Mouse (Mus musculus) hindbrain, embryonic 11.5 days (tissue): ENCODE measurements around the gene Cnih2. TPM values are rescaled to one million over a fixed set of nuclear protein-coding genes. Genes with fewer than 3 reads are reported as not detected.
A peak's percentile ranks its signal among the peaks of the same experiment; 100 is the strongest.

Source experiments
- ATAC-seq: fragments of 200-750 bp; cut with Nextera tagmentation; 2 replicates; pipeline ENCODE4 v1.8.0; 2017; ENCODE audit warnings: mild to moderate bottlenecking, moderate TSS enrichment, moderate library complexity; ENCODE audit not compliant: low FRiP score
- DNase-seq: peaks from one replicate; pipeline ENCODE4 v3.0.0-alpha.2; 2015; ENCODE audit warnings: low spot score
- H3K27ac ChIP-seq: fragments of 300-500 bp; sonication (generic); 2 replicates; pipeline ENCODE4 v1.5.1; 2014; ENCODE audit warnings: mild to moderate bottlenecking, low read depth, low read length
- H3K27me3 ChIP-seq: fragments of 300-500 bp; sonication (generic); 2 replicates; pipeline ENCODE4 v1.6.1; 2014; ENCODE audit warnings: mild to moderate bottlenecking, low read length, moderate library complexity, mixed read lengths; ENCODE audit not compliant: control insufficient read depth, insufficient read depth
- H3K36me3 ChIP-seq: fragments of 300-500 bp; sonication (generic); 2 replicates; pipeline ENCODE4 v1.6.1; 2014; ENCODE audit warnings: mild to moderate bottlenecking, low read length, moderate library complexity, mixed read lengths; ENCODE audit not compliant: control insufficient read depth, insufficient read depth
- H3K4me1 ChIP-seq: fragments of 300-500 bp; sonication (generic); replicated peaks from 2 replicates; pipeline ENCODE4 v1.6.1; 2014; ENCODE audit warnings: low read length, mixed read lengths; ENCODE audit not compliant: control insufficient read depth, insufficient read depth
- H3K4me2 ChIP-seq: fragments of 300-500 bp; sonication (generic); replicated peaks from 2 replicates; pipeline ENCODE4 v1.6.1; 2014; ENCODE audit warnings: mild to moderate bottlenecking, low read depth, low read length
- H3K4me3 ChIP-seq: fragments of 300-500 bp; sonication (generic); 2 replicates; pipeline ENCODE4 v1.5.1; 2014; ENCODE audit warnings: low read depth, low read length
- H3K9ac ChIP-seq: fragments of 300-500 bp; sonication (generic); 2 replicates; pipeline ENCODE4 v1.6.1; 2014; ENCODE audit warnings: low read depth, low read length
- H3K9me3 ChIP-seq: fragments of 300-500 bp; sonication (generic); 2 replicates; pipeline ENCODE4 v1.6.1; 2016; ENCODE audit warnings: low read length; ENCODE audit not compliant: control insufficient read depth
- WGBS: fragments of 180-500 bp; shearing (Covaris S2); extraction: QIAGEN DNeasy Blood & Tissue Kit; methylation state at CpG from one replicate; pipeline ENCODE4 v1.1.7; 2014; 5-methylcytosine and 5-hydroxymethylcytosine counted together
- polyA plus RNA-seq: library from polyadenylated mRNA; unstranded; fragments of >200 nt; fragmentation: Nextera tagmentation; extraction: Ambion mirVana; gene quantifications from 2 replicates; pipeline ENCODE4 v1.2.1, GENCODE M21; 2014

Gene Cnih2
- polyA plus RNA-seq, 1 experiment from 2014 or later = 128 TPM

- Histone ChIP-seq H3K9me3 (no peaks in the 10 kb centered on the region), H3K4me2 (peak overlapping the region; percentile 94), H3K27me3 (no peaks in the 10 kb centered on the region), H3K4me1 (peaks cover 24% of the 10 kb centered on the region), H3K27ac (peak overlapping the region; percentile 75), H3K9ac (peak overlapping the region; percentile 86), H3K36me3 (peaks cover 4% of the 10 kb centered on the region; the same call in 1 of the 2 replicates), H3K4me3 (peak overlapping the region; percentile 69)
- DNase-seq (peak; percentile 61), ATAC-seq (peak; percentile 33)
- 4% methylated on average over 24 of the region's 31 CpGs for WGBS
Observed at GRCm38 (mm10) chr19:5097521-5098362, 579 bp downstream of the Cnih2 start.

DNA sequence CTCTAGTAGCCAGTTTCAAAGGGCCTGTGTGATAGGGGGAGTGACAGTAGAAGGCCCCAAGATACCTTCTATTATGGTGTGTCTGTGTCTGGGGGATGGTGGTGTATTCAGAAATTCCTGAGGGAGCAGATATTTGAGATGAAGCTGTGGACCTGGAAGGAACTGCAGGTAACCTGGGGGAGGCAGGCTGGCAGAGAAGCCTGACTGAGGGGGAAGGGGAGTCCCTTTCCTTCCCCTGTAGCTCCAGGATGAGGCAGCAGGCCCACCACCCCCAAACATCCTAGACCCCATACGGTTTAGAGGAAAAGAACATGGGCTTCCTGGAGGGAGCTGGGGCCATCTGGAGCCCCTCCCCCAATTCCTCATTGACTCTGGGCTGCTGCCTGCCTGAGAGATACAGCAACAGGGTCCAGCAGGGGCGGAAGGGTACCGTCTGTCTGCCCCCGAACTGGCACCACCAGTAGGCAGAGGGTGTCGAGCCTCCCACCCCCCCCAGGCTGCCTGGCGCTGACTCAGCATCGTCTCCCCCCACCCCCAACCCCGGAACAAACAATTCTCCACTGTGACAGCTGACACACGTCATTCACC lies 2.3 kb downstream of the Cnih2 start:
- Histone ChIP-seq H3K9me3 (no peaks in the 10 kb centered on the region), H3K27ac (0 out of 2 replicates have a peak overlapping the region, but pooled peaks have one; percentile 75), H3K4me1 (peaks cover 24% of the 10 kb centered on the region), H3K36me3 (peaks cover 4% of the 10 kb centered on the region; the same call in 1 of the 2 replicates), H3K9ac (peak overlapping the region; percentile 86), H3K27me3 (no peaks in the 10 kb centered on the region), H3K4me2 (peak overlapping the region; percentile 94), H3K4me3 (peak overlapping the region; percentile 69)
- WGBS = 7% methylated on average over 9 of the region's 9 CpGs
- ATAC-seq (no peak), DNase-seq (peak; percentile 44)

DNA sequence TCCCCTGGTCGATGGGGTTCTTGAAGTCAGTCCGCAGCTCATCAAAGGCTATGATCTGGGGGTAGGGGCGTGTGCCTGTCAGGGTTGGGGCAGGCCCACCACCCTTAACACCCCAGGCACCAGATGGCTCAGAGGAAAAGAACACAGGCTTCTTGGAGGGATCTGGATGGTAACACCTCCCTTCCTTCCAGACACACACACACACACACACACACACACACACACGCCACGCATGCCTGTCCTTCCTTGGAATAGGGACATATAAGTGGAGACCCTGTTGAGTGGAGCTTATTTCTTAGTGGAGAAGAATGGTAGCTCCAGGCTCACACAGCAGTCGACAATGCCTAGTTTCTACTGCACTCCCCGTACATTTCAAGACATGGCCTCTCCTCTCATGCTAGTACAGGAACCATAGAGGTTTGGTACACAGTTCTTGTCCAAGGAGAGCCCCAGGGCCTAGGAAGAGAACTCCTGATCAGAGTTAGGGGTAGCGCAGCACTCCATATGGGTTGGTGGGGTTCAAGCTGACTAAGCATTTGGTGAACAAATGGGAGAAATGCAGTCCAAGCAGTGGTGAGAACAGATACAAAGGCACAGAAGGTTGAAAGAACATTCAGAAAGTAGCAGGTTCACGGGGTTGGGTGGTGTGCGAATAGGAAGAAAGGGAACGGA lies 3.4 kb downstream of the Cnih2 start:
- H3K9ac ChIP-seq = peak overlapping the region; percentile 1; the same call in 1 of the 2 replicates
- 38% methylated on average over 11 of the region's 11 CpGs for WGBS
- peaks cover 24% of the 10 kb centered on the region for H3K4me1 ChIP-seq
- H3K27me3 ChIP-seq = no peaks in the 10 kb centered on the region
- no peaks in the 10 kb centered on the region for H3K36me3 ChIP-seq
- DNase-seq (no peak), ATAC-seq (no peak; the same call in 1 of the 2 replicates)
- H3K27ac ChIP-seq = peak overlapping the region; percentile 70
- H3K4me2 ChIP-seq = peak overlapping the region; percentile 94
- peak overlapping the region; percentile 20 for H3K4me3 ChIP-seq
- no peaks in the 10 kb centered on the region for H3K9me3 ChIP-seq

DNA sequence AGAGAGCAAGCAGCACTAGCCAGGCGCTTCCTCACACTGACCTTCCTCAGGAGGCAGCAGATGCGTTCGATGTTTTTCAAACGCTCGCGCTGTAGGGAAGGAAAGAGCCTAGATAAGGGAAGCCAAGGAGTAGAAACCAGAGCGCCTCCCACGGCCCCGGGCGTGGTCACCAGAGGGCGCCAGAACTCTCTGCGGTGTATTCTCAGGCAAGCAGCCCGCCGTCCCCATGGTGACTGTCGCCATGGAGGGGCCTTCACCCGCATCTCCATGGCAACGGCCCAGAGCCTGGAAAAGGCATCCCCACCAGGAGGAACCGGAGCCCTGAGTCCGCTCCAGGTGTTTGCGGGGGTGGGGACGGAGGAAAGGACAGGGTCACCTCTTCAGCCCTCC lies 4.1 kb downstream of the Cnih2 start:
- under 1% methylated on average over 21 of the region's 21 CpGs for WGBS
- Histone ChIP-seq H3K27me3 (no peaks in the 10 kb centered on the region), H3K9me3 (no peaks in the 10 kb centered on the region), H3K4me1 (peaks cover 24% of the 10 kb centered on the region), H3K27ac (peak overlapping the region; percentile 70), H3K4me3 (peak overlapping the region; percentile 20), H3K36me3 (no peaks in the 10 kb centered on the region), H3K4me2 (peak overlapping the region; percentile 94), H3K9ac (peak overlapping the region; percentile 1; the same call in 1 of the 2 replicates)
- peak; percentile 100 for DNase-seq
- ATAC-seq = peak; percentile 59

DNA sequence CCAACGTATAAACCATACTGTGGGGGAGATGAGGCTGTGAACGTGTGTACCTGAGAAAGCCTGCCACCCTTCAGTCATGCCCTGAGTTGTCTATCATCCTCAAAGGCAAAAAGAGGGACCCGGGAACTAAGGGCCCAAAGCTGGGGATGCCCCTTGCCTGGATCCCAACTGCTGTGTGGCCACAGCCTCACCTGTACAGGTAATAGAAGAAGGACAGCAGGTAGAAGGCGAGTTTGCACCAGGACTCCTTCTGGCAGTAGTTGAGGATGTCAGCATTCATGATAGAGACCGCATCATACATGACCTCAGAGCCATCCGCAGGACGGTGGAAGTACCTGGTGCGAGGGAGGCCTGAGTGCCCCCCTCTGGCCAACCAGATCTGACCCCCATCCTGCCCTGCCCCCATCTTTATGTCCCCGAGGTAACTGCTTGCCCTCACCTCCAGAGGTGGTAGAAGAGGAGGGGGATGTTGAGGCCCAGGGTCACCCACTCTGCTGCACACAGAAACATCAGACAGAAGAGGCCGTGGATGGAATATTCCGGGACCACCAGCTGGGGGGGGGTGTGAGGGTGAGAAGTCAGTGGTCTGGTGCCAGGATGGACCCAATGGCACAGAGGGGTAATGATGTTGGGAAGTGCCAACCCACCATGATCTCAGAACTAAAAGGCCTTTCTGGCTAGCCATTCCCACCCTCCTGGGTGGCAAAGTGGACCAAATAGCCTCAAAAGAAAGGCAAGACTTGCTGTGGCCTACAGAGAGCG lies 4.7 kb downstream of the Cnih2 start:
- Histone ChIP-seq H3K36me3 (no peaks in the 10 kb centered on the region), H3K27ac (no peak overlapping the region), H3K4me3 (no peak overlapping the region), H3K4me1 (peaks cover 24% of the 10 kb centered on the region), H3K27me3 (no peaks in the 10 kb centered on the region), H3K9ac (no peak overlapping the region), H3K9me3 (no peaks in the 10 kb centered on the region), H3K4me2 (no peak overlapping the region)
- DNase-seq (no peak), ATAC-seq (no peak)
- 78% methylated on average over 12 of the region's 12 CpGs for WGBS

DNA sequence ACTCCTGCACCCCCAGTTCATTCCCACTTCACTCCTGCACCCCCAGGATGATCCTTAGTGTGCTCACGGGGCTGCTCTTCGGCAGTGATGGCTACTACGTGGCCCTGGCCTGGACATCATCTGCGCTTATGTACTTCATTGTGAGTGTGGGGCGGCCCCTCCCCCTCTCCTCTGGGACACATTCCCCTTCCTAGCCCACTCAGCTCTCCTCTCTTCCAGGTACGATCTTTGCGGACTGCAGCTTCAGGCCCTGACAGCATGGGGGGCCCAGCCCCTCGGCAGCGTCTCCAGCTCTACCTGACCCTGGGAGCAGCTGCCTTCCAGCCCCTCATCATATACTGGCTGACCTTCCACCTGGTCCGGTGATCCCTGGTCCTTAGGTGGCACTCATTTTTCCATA lies 6.2 kb downstream of the Cnih2 start:
- DNase-seq = no peak
- H3K27me3 ChIP-seq = no peaks in the 10 kb centered on the region
- ATAC-seq = no peak
- H3K9ac ChIP-seq = no peak overlapping the region
- no peak overlapping the region for H3K4me2 ChIP-seq
- no peaks in the 10 kb centered on the region for H3K9me3 ChIP-seq
- WGBS = 96% methylated on average over 8 of the region's 10 CpGs
- no peak overlapping the region for H3K27ac ChIP-seq
- H3K4me3 ChIP-seq = no peak overlapping the region
- no peaks in the 10 kb centered on the region for H3K36me3 ChIP-seq
- H3K4me1 ChIP-seq = peaks cover 26% of the 10 kb centered on the region

- H3K27me3 ChIP-seq = peaks cover 22% of the 10 kb centered on the region
- H3K27ac ChIP-seq = no peak overlapping the region
- H3K9me3 ChIP-seq = no peaks in the 10 kb centered on the region
- no peak for DNase-seq
- H3K36me3 ChIP-seq = no peaks in the 10 kb centered on the region
- peak overlapping the region; percentile 66 for H3K4me2 ChIP-seq
- ATAC-seq = no peak
- H3K4me1 ChIP-seq = peaks cover 10% of the 10 kb centered on the region
- 87% methylated on average over 4 of the region's 4 CpGs for WGBS
- no peak overlapping the region for H3K9ac ChIP-seq
- peak overlapping the region; percentile 90 for H3K4me3 ChIP-seq
Observed at GRCm38 (mm10) chr19:5089324-5089723, 9.0 kb downstream of the Cnih2 start.
